Comparison of ENCODE assay signal across 7 mouse cellular contexts in genomic region chr16:94289138-94290072, GRCm38 (mm10). TPM values are rescaled to one million over a fixed set of nuclear protein-coding genes. Genes with fewer than 3 reads are reported as not detected.
DNase-seq lines count a peak whose midpoint lies in the region; ATAC-seq and TF ChIP-seq lines count a peak whose summit lies in the region.

No protein-coding gene starts in this region.

- no peak for TF ChIP-seq CTCF in ES-Bruce4 (IDR thresholded peaks at IDR 0.05; ENCODE audit: low read depth, low read length)
- no peak for TF ChIP-seq CTCF in heart, postnatal 0 days (IDR thresholded peaks at IDR 0.05; ENCODE audit: low read depth)

- TF ChIP-seq POLR2A in ES-Bruce4 (IDR thresholded peaks at IDR 0.05; ENCODE audit: insufficient read depth, low read length), result no peak

- peak overlapping the region; percentile 82 for H3K4me3 ChIP-seq in ES-Bruce4 (ENCODE audit: low read depth, low read length)
- peak overlapping the region; percentile 92 for H3K4me3 ChIP-seq in embryonic facial prominence, embryonic 12.5 days
- H3K4me3 ChIP-seq in heart, postnatal 0 days (ENCODE audit: low read depth, low read length), result peak overlapping the region; percentile 91
- peak overlapping the region; percentile 85 for H3K4me3 ChIP-seq in lung, embryonic 15.5 days

- H3K27ac ChIP-seq in ES-Bruce4 (ENCODE audit: insufficient read depth, low read length), result no peak overlapping the region
- H3K27ac ChIP-seq in embryonic facial prominence, embryonic 12.5 days, result peak overlapping the region; percentile 65
- no peak overlapping the region for H3K27ac ChIP-seq in heart, postnatal 0 days (ENCODE audit: low read depth)
- peak overlapping the region; percentile 25 for H3K27ac ChIP-seq in lung, embryonic 15.5 days

- peak; percentile 63 for DNase-seq in R1 (ENCODE audit: low read depth, low spot score)
- DNase-seq in heart, postnatal 0 days (ENCODE audit: low spot score), result no peak
- DNase-seq in layer of hippocampus, postnatal 10 days (ENCODE audit: low spot score in 2 of 2), result peak; percentile 59 to 61
- DNase-seq in right cerebral cortex, adult 2 months (ENCODE audit: low spot score in 2 of 2), result peak; percentile 88 to 89

- 13% methylated on average over 39 of the region's 39 CpGs for WGBS in embryonic facial prominence, embryonic 12.5 days
- 13% methylated on average over 39 of the region's 39 CpGs for WGBS in heart, postnatal 0 days
- 9% methylated on average over 39 of the region's 39 CpGs for WGBS in lung, embryonic 15.5 days

- ATAC-seq in embryonic facial prominence, embryonic 12.5 days (ENCODE audit: insufficient number of reproducible peaks, insufficient read depth, low FRiP score, low TSS enrichment), result peak; percentile 16; the same call in 1 of the 2 replicates
- peak; percentile 52 for ATAC-seq in heart, postnatal 0 days (ENCODE audit: insufficient read depth, low read depth)
- ATAC-seq in lung, embryonic 15.5 days (ENCODE audit: borderline replicate concordance, extremely low read depth, low FRiP score, low TSS enrichment), result peak; percentile 50

- H3K9ac ChIP-seq in ES-Bruce4 (ENCODE audit: low read depth, poor library complexity, severe bottlenecking), result peak overlapping the region; percentile 45
- H3K9ac ChIP-seq in embryonic facial prominence, embryonic 12.5 days, result peak overlapping the region; percentile 85
- H3K9ac ChIP-seq in heart, postnatal 0 days (replicated peaks; ENCODE audit: low read depth, low read length), result peak overlapping the region; percentile 63
- H3K9ac ChIP-seq in lung, embryonic 15.5 days, result peak overlapping the region; percentile 78

- H3K27me3 ChIP-seq in ES-Bruce4 (ENCODE audit: control insufficient read depth, insufficient read depth, low read length, poor library complexity, severe bottlenecking), result no peaks in the 10 kb centered on the region
- H3K27me3 ChIP-seq in embryonic facial prominence, embryonic 12.5 days, result no peaks in the 10 kb centered on the region
- no peaks in the 10 kb centered on the region for H3K27me3 ChIP-seq in heart, postnatal 0 days (ENCODE audit: control insufficient read depth, insufficient read depth, low read length)
- H3K27me3 ChIP-seq in lung, embryonic 15.5 days, result no peaks in the 10 kb centered on the region

- H3K9me3 ChIP-seq in ES-Bruce4 (replicated peaks; ENCODE audit: control insufficient read depth, insufficient read depth, low read length, poor library complexity, severe bottlenecking), result no peaks in the 10 kb centered on the region
- no peaks in the 10 kb centered on the region for H3K9me3 ChIP-seq in embryonic facial prominence, embryonic 12.5 days
- no peaks in the 10 kb centered on the region for H3K9me3 ChIP-seq in heart, postnatal 0 days (replicated peaks; ENCODE audit: control insufficient read depth, low read length)
- no peaks in the 10 kb centered on the region for H3K9me3 ChIP-seq in lung, embryonic 15.5 days

- no peak for TF ChIP-seq EP300 in ES-Bruce4 (IDR thresholded peaks at IDR 0.05; ENCODE audit: insufficient read depth, low read depth, low read length)
- no peak for TF ChIP-seq EP300 in heart, postnatal 0 days (IDR thresholded peaks at IDR 0.05; ENCODE audit: low read depth)

- peak overlapping the region; percentile 99 for H3K4me2 ChIP-seq in embryonic facial prominence, embryonic 12.5 days (replicated peaks)
- H3K4me2 ChIP-seq in heart, postnatal 0 days (ENCODE audit: low read depth, low read length), result peak overlapping the region; percentile 98
- H3K4me2 ChIP-seq in lung, embryonic 15.5 days, result peak overlapping the region; percentile 97

- peaks cover 1% of the 10 kb centered on the region for H3K4me1 ChIP-seq in ES-Bruce4 (ENCODE audit: control insufficient read depth, insufficient read depth, low read length)
- peaks cover 5% of the 10 kb centered on the region; the same call in 1 of the 2 replicates for H3K4me1 ChIP-seq in embryonic facial prominence, embryonic 12.5 days
- H3K4me1 ChIP-seq in heart, postnatal 0 days (ENCODE audit: control insufficient read depth, insufficient read depth), result peaks cover 5% of the 10 kb centered on the region
- H3K4me1 ChIP-seq in lung, embryonic 15.5 days, result peaks cover 13% of the 10 kb centered on the region

- H3K36me3 ChIP-seq in ES-Bruce4 (ENCODE audit: control insufficient read depth, insufficient read depth, low read length, poor library complexity, severe bottlenecking), result no peaks in the 10 kb centered on the region
- H3K36me3 ChIP-seq in embryonic facial prominence, embryonic 12.5 days, result no peaks in the 10 kb centered on the region
- no peaks in the 10 kb centered on the region for H3K36me3 ChIP-seq in heart, postnatal 0 days (replicated peaks; ENCODE audit: control insufficient read depth, insufficient read depth, low read length)
- H3K36me3 ChIP-seq in lung, embryonic 15.5 days, result no peaks in the 10 kb centered on the region

RNA-seq across cellular contexts. Expression of gene Hlcs, which starts 24.0 kb away (rescaled TPM):
- 12.6 and 14.1 TPM in 2 replicates for polyA plus RNA-seq in ES-Bruce4 (2011; ENCODE audit: insufficient read depth, insufficient read length, low read depth, missing spikeins)
- polyA plus RNA-seq in embryonic facial prominence, embryonic 12.5 days (2016; fragmentation: Nextera tagmentation; extraction: Ambion mirVana), result 12.0 and 12.1 TPM in 2 replicates
- total RNA-seq in heart, postnatal 0 days (2014; rRNA removed; ENCODE audit: low replicate concordance), result 3.3 and 4.6 TPM in 2 replicates
- polyA plus RNA-seq in heart, postnatal 0 days (2015; fragmentation: Nextera tagmentation; extraction: Ambion mirVana), result 5.5 and 5.6 TPM in 2 replicates
- 10 to 100 TPM; 12.1 to 14.1 TPM for total RNA-seq in layer of hippocampus, postnatal 10 days (2021)
- polyA plus RNA-seq in lung, embryonic 15.5 days (2015; fragmentation: Nextera tagmentation; extraction: Ambion mirVana), result 6.9 and 9.1 TPM in 2 replicates

RNA-seq across cellular contexts. Expression of gene Ripply3, which starts 38.8 kb away (rescaled TPM):
- 0.87 and 0.91 TPM in 2 replicates for polyA plus RNA-seq in ES-Bruce4 (2011; ENCODE audit: insufficient read depth, insufficient read length, low read depth, missing spikeins)
- 3.8 and 4.5 TPM in 2 replicates for polyA plus RNA-seq in embryonic facial prominence, embryonic 12.5 days (2016; fragmentation: Nextera tagmentation; extraction: Ambion mirVana)
- 3.9 and 4.6 TPM in 2 replicates for total RNA-seq in heart, postnatal 0 days (2014; rRNA removed; ENCODE audit: low replicate concordance)
- 4.5 and 5.3 TPM in 2 replicates for polyA plus RNA-seq in heart, postnatal 0 days (2015; fragmentation: Nextera tagmentation; extraction: Ambion mirVana)
- total RNA-seq in layer of hippocampus, postnatal 10 days (2021), result under 1 TPM; 0.32 to 0.42 TPM
- 24.4 and 26.5 TPM in 2 replicates for polyA plus RNA-seq in lung, embryonic 15.5 days (2015; fragmentation: Nextera tagmentation; extraction: Ambion mirVana)

Comparison
In these comparisons a context has a peak if more than half of its experiments do, and no peak if none do; other contexts are left out.
1. H3K27ac ChIP-seq: peak in embryonic facial prominence, embryonic 12.5 days (single experiment) and lung, embryonic 15.5 days (single experiment); none in ES-Bruce4 (single experiment) and heart, postnatal 0 days (single experiment).
2. Peak in every context shown above with its lines, with median percentiles within 50 percentile points of each other: H3K4me3 ChIP-seq, H3K9ac ChIP-seq, ATAC-seq and H3K4me2 ChIP-seq.